ENCODE assay signal across 10 mouse cellular contexts in the genomic region with DNA sequence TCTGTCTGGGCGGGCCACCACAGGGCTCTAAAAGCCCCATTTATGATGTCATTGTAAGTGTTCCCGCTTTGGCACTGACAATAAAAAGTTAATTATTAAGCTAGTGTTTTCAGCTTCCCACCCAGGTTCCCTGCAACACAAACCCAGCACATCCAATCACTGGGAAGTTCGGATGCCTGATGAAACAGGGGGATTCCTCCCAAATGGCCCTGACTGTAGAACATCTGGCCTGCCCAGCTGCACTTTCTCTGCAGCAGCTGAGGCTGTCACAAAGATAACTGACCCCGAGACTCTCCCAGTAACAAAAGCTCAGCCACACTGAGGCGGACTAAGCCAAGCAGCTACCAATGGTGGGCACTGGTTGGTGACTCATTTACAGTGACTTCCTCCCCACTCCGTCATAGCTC. TPM values are rescaled to one million over a fixed set of nuclear protein-coding genes. Genes with fewer than 3 reads are reported as not detected.
A peak's percentile ranks its signal among the peaks of the same experiment; 100 is the strongest.
DNase-seq lines count a peak whose midpoint lies in the region; ATAC-seq and TF ChIP-seq lines count a peak whose summit lies in the region.
"Had no signal": no experiment of that assay in that cellular context is flagged by ENCODE, and none has a peak within 500 bp of the region (broad histone marks: within the 10 kb centered on the region; RNA-seq: fewer than 3 reads in every experiment).

No protein-coding gene starts in this region.

- no peaks in the 10 kb centered on the region for H3K9me3 ChIP-seq in lung, embryonic 14.5 days (ENCODE audit: low read depth, low read length)
- H3K9me3 ChIP-seq in forebrain, embryonic 11.5 days (ENCODE audit: control insufficient read depth, low read length): no peaks in the 10 kb centered on the region
- H3K9me3 ChIP-seq: embryonic facial prominence, embryonic 12.5 days; limb, embryonic 15.5 days had no signal

- ATAC-seq in lung, embryonic 14.5 days (ENCODE audit: insufficient read depth): peak; percentile 96
- ATAC-seq in forebrain, embryonic 11.5 days (replicated peaks; ENCODE audit: low FRiP score): no peak

- WGBS in lung, embryonic 14.5 days: 6% methylated on average over 6 of the region's 6 CpGs
- 35% methylated on average over 6 of the region's 6 CpGs for WGBS in forebrain, embryonic 11.5 days

- no peaks in the 10 kb centered on the region for H3K27me3 ChIP-seq in lung, embryonic 14.5 days (ENCODE audit: insufficient read depth, low read length)
- no peaks in the 10 kb centered on the region for H3K27me3 ChIP-seq in forebrain, embryonic 11.5 days (ENCODE audit: control insufficient read depth, insufficient read depth, low read length)
- H3K27me3 ChIP-seq: embryonic facial prominence, embryonic 12.5 days; limb, embryonic 15.5 days had no signal

- no peak overlapping the region; the same call in 1 of the 2 replicates for H3K4me3 ChIP-seq in lung, embryonic 14.5 days (ENCODE audit: low read depth, low read length)
- H3K4me3 ChIP-seq in forebrain, embryonic 11.5 days (ENCODE audit: low read depth, low read length): no peak overlapping the region
- H3K4me3 ChIP-seq: embryonic facial prominence, embryonic 12.5 days; limb, embryonic 15.5 days had no signal

- peaks cover 15% of the 10 kb centered on the region for H3K4me1 ChIP-seq in lung, embryonic 14.5 days (ENCODE audit: insufficient read depth)
- peaks cover 7% of the 10 kb centered on the region for H3K4me1 ChIP-seq in forebrain, embryonic 11.5 days (replicated peaks; ENCODE audit: control insufficient read depth, insufficient read depth, low read length)

- H3K9ac ChIP-seq in lung, embryonic 14.5 days: no peak overlapping the region
- no peak overlapping the region for H3K9ac ChIP-seq in forebrain, embryonic 11.5 days (ENCODE audit: low read length)
- H3K9ac ChIP-seq: embryonic facial prominence, embryonic 12.5 days; limb, embryonic 15.5 days had no signal

- no peak for TF ChIP-seq CTCF in lung, embryonic 14.5 days (IDR thresholded peaks at IDR 0.05; ENCODE audit: low read depth)

- no peaks in the 10 kb centered on the region for H3K36me3 ChIP-seq in lung, embryonic 14.5 days (ENCODE audit: insufficient read depth)
- no peaks in the 10 kb centered on the region for H3K36me3 ChIP-seq in forebrain, embryonic 11.5 days (ENCODE audit: control insufficient read depth, insufficient read depth, low read length)
- H3K36me3 ChIP-seq: embryonic facial prominence, embryonic 12.5 days; limb, embryonic 15.5 days had no signal

- H3K27ac ChIP-seq in lung, embryonic 14.5 days (ENCODE audit: low read depth): no peak overlapping the region
- H3K27ac ChIP-seq in forebrain, embryonic 11.5 days (ENCODE audit: low read depth, low read length): no peak overlapping the region
- H3K27ac ChIP-seq: embryonic facial prominence, embryonic 12.5 days; limb, embryonic 15.5 days had no signal

- peak; percentile 20 for DNase-seq in urinary bladder, postnatal 14 days (ENCODE audit: low spot score)
- no peak for DNase-seq in urinary bladder, adult 2 months (ENCODE audit: low spot score)
- peak; percentile 67 for DNase-seq in kidney, adult 9 months
- DNase-seq in lung, embryonic 14.5 days: peak; percentile 92
- DNase-seq in layer of hippocampus, adult 18-20 months (ENCODE audit: low spot score in 2 of 2): no peak
- DNase-seq in spleen, postnatal 4 days (ENCODE audit: low spot score in 2 of 2): no peak
- no peak for DNase-seq in frontal cortex, postnatal 14 days (ENCODE audit: low spot score in 2 of 2)
- no peak for DNase-seq in forebrain, embryonic 11.5 days (ENCODE audit: low spot score)

- peak overlapping the region; percentile 43 for H3K4me2 ChIP-seq in lung, embryonic 14.5 days
- no peak overlapping the region for H3K4me2 ChIP-seq in forebrain, embryonic 11.5 days (ENCODE audit: low read depth, low read length, severe bottlenecking)
- H3K4me2 ChIP-seq: embryonic facial prominence, embryonic 12.5 days; limb, embryonic 15.5 days had no signal

RNA-seq across cellular contexts. Expression of a gene that starts 31.2 kb away (rescaled TPM):
- polyA plus RNA-seq in urinary bladder, adult 2 months (2012; rRNA removed): 21.7 and 23.7 TPM in 2 replicates
- 17.5 and 18.6 TPM in 2 replicates for polyA plus RNA-seq in lung, embryonic 14.5 days (2014; fragmentation: Nextera tagmentation; extraction: Ambion mirVana)
- 10 to 100 TPM; 44.9 to 45.8 TPM for total RNA-seq in layer of hippocampus, adult 18-20 months (2021)
- polyA plus RNA-seq in forebrain, embryonic 11.5 days (2014; fragmentation: Nextera tagmentation; extraction: Ambion mirVana): 22.4 and 27.4 TPM in 2 replicates

Comparison
In these comparisons a context has a peak if more than half of its experiments do, and no peak if none do; other contexts are left out.
1. DNase-seq: peak in urinary bladder, postnatal 14 days (single experiment), kidney, adult 9 months (single experiment) and lung, embryonic 14.5 days (single experiment); none in urinary bladder, adult 2 months (single experiment), layer of hippocampus, adult 18-20 months (0 of 2), spleen, postnatal 4 days (0 of 2), frontal cortex, postnatal 14 days (0 of 2) and forebrain, embryonic 11.5 days (single experiment).